Mouse (Mus musculus): Measurements from ENCODE around the gene Ankrd9.

DNA sequence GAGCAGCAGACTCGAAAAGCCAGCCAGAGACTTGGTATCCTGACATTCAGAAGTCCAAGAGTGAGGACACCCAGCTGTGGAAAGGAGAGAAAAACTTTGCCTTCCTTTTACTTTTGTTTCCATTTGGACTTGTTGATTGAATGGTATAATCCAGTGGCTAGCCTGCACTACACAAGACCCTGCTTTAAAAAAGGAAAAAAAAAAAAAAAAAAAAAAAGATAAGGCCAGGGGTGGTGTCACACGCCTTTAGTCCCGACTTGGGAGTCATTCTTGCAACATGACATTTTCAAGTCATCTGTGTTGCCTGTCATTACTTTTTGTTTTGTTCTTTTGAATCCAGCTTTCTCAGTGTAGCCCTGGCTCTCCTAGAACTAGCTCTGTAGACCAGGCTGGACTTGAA is 42.7 kb upstream of the Ankrd9 start:
- TF ChIP-seq POLR2A (IDR thresholded peaks at IDR 0.05; ENCODE audit: low read depth, low read length) (no peak), CTCF (IDR thresholded peaks at IDR 0.05; ENCODE audit: extremely low read depth, insufficient read length, insufficient replicate concordance, low read depth, low read length) (no peak)

All from small intestine, adult 2 months (tissue).